Mouse (Mus musculus): ENCODE data around the gene Tm7sf3.
A peak's percentile ranks its signal among the peaks of the same experiment; 100 is the strongest.

Tm7sf3 gene

DNA sequence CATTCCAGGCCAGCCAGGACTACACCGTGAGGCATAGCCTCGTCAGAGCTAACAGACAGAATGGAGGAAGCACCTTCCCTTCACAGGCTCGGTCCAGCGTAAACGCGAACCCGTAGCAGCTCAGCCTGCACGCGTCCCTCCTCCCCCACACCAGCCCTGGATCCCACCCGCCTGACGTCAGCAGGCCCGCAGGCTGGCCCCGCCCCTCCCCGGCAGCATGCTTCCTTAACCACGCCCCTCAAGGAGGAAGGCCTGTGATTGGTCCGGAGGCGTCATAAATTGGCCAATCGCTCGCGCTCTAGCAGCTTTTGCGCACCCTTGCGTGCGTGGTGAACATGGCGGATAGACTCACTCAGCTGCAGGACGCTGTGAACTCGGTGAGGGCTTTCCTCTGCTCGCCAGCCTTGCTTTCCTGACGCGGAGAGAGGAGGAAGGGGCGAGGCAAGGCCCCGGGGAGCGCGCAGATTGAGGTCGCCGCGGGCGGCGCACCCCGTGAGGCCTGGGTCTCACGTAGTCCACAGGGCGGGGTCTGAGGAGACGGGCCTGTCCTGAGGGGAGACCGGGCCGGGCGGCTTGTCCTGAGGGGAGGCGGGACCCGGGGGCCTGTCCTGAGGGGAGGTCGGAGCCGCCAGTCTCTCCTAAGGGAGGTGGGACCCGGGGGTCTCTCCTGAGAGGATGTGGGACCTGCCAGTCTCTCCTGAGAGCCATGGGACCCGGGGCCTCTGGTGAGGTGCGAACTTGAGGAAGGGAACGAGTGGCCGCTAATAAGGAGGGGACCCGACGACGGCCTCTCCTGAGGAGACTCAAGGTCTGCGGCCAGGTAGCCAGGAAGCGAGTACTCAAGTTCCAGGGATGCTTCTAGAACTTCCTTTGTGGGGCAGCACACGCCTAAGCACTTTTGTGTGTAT lies at the start of gene Tm7sf3, which contains the start of gene Med21:
Gene Tm7sf3, minus strand, starts transcription at position 549 of the 908 bp plus-strand sequence.
Gene Med21, plus strand, starts transcription at position 272 of the 908 bp plus-strand sequence.
- peak; percentile 99 for DNase-seq

- DNase-seq: no peak
These were observed 46.2 kb upstream of the Tm7sf3 start for GRCm38 (mm10) chr6:146688861-146689260.

DNA sequence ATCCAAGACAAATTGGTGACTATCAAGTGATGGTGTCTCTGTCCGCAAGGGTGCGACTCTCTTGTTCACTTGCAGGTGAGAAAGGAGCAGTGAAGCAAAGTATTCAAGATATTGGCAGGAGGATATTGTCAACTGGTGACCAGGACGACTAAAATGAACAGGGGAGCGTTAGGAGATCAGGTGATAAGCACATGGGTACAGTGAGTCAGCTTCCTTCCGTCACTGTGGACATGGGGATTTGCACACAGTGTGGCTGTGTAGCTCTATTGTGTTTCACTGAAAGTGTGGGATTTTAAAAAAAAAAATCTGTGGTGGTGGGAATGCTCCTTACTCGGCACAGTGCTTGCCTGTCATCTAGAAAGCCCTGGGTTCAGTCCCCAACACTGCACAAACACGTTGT lies 45.4 kb upstream of the Tm7sf3 start:
- no peak for DNase-seq

GRCm38 (mm10) chr6:146686463-146687196 lies 44.0 kb upstream of the Tm7sf3 start:
- DNase-seq: peak; percentile 18

DNA sequence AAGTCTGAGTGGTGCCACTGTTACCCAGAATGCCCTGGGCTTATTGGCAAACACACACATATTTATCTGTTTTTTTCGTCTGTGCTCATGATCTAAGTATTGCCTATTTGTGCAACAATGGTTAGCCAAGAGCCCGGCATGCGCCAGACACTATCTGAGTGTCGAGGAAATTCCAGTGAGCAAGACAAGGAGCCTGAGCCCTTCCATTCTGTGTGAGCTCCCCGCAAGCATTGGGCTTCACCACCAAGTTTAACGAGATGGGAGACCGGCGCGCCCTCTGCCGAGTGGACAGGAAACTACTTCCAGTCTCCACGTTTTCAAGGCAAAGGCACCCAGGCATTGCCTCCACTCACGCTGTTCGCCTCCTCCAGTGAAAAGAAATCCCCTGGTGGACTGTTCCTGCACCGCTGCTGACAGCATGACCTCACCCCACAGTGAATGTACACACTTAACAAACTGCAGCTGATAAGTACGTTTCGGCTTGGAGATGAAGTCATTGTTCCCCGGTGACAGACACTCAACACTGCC lies 43.2 kb upstream of the Tm7sf3 start:
- peak; percentile 17 for DNase-seq

GRCm38 (mm10) chr6:146683881-146684280 lies 41.3 kb upstream of the Tm7sf3 start:
- no peak for DNase-seq

DNA sequence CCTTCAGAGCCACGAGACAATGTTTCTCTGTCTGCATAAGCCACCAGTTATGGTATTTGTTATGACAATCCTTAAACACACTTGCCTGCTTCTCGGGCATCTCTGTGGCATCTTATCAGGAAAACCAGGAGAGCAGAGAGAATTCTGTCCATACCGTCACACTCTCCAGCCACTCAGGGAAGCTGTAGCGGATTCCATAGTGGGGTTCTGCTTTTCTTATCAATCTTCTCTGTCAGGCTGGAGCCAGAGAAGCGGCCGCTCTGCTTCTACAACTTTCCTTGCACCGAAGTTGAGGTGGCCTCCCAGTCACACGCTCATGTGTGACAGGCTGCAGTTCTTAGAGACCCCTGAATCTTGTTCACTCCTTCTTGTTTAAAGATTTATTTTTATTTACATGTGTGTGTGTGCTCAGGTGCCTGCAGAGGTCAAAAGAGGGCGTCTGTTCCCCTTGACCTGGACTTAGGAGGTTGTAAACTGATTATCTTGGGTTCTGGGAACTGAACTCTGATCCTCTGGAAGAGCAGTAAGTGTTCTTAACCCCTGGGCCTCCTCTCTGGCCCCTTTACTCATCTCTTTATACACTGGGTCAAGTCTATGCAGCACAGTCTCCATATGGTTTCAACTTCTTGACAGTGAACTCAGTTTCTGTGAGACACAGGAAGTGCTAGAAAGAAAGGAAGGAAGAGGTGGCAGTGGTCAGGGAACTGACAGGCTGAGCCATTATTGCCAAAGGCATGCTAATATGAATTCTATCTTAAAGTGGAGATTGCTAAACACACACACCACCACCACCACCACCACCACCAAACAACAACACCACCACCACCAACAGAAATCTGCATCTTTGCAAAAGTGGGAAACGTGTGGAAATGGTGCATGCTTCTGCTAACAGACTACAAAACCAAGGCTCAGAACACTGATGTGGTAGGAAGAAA lies 35.8 kb upstream of the Tm7sf3 start:
- no peak for DNase-seq

DNA sequence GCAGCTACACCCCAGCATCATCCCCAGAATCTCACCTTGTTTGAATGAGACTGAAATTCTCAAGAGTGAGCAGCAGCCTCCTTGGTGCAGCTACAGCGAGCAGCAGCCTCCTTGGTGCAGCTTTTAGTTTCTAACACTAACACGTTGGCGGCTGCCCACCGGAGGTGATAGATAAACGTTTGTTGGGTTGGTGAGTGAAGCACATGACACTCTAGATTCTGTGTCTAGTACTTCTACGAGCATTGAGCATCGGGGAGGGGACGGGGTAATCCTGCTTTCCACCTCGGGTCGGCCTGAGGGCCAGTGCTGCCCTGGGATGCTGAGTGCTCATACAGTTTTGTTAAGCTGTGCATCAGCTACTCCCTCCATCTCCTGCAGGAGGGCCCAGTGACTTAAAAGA lies 34.3 kb upstream of the Tm7sf3 start:
- no peak for DNase-seq

DNA sequence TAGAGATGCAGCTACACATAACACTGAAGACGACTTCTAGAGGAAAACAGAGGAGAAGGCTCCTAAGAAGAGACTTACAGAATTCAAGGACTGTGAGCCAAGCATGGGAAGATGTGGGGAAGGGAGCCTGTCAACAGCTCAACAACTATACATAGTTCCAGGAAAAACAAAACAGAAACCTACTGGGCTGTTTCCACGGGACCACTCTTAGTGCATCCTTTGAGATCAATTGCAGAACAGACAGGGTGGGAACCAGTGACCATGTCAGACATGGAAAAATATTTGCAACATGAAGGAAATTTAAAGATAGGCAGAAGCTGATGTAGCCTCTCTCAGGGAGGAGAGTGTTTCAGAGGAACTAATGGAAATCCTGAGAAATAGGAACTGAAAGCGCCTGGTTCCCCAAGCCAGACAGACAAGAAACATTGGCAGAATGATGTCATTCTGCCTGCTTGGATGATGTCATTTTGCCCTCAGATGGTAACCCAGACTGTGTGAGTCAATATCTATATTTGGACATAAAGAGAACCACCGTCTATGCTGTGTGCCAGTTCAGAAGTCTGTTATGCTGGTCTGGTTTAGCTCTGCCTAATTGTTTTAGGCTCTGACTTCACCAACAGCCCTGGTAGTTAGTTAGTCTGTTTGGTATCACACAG lies 32.4 kb upstream of the Tm7sf3 start:
- DNase-seq: no peak

DNA sequence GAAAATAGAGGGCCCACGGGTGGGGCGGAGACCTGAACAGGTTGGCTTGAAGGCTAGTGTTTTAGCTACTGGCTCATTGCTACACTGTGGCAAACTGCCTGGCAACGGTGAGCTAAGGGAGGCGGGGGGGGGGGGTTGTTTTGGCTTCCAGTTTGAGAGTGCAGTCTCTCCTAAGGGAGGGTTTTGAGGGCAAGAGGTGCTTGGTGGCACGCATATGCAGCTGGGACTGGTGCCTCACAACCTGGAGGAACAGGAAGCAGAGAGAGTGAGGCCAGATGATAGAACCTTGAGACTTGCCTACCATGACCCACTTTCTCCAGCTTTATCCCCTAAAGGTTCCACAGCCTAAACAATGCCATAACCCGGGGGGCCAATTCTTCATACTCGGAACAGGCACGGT lies 31.8 kb upstream of the Tm7sf3 start:
- DNase-seq: no peak

DNA sequence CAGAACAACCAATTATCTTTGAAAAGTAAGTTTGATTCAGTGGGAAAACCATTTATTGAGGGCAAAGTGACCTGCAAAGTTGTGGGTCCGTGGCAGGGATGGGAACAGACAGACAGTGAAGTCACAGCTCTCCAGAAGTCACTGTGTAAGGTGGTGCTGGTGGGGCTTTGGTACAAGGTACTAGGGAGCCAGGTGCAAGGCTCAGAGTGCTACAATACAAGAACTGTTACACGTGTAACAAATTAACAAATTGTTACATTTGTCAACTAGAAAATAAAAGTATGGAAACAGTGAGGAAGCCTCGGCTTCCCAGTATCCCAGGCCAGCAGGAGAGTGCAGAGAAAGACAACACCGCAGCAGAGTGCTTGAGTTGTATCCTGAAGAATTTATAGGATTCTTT lies 31.1 kb upstream of the Tm7sf3 start:
- DNase-seq: no peak

- no peak for DNase-seq
These were observed 29.5 kb upstream of the Tm7sf3 start for GRCm38 (mm10) chr6:146672106-146672505.

- DNase-seq: no peak
These were observed 28.6 kb upstream of the Tm7sf3 start for GRCm38 (mm10) chr6:146670956-146671855.

GRCm38 (mm10) chr6:146668606-146669005 lies 26.0 kb upstream of the Tm7sf3 start:
- DNase-seq: no peak

DNA sequence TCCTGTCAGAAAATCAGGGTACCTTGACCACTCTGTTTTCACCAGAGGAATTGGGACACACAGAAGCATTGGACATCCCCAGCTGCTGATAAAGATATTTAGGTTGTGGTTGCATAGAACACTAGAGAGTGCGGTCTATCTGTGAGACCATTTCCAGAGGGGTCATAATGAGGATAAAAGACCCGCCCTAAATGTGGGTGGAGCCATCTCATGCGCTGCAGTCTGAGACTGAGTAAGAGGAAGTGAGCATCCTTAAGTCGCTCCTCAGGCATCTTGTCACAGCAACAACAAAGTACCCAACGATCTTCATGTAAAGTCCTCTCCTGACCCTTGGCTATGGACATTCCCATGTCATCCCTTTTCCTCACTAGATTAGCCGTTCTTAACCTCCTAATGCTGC lies 24.2 kb upstream of the Tm7sf3 start:
- no peak for DNase-seq

- DNase-seq: no peak
These were observed 22.8 kb upstream of the Tm7sf3 start for GRCm38 (mm10) chr6:146665408-146665807.

- no peak for DNase-seq
These were observed 22.3 kb upstream of the Tm7sf3 start for GRCm38 (mm10) chr6:146664917-146665316.

- DNase-seq: no peak
These were observed 21.5 kb upstream of the Tm7sf3 start for GRCm38 (mm10) chr6:146664116-146664515.

DNA sequence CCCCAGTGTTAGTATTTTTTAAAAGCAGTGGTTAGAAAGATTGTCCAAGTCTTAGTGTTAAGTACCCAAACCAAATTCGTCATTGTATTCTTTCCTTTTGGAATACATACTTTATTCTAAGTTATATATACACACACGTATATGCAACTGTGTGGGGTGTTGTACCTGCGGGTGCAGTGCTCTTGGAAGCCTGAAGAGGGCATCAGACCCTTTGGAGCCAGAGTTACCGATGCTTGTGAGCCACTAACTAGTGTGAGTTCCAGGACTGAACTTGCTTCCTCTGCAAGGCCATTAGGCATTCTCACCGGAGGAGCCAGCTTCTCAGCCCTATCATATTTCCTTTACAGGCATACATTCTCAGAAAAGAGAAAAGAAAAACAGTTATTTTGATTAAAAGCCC lies 20.1 kb upstream of the Tm7sf3 start:
- peak; percentile 51 for DNase-seq

DNA sequence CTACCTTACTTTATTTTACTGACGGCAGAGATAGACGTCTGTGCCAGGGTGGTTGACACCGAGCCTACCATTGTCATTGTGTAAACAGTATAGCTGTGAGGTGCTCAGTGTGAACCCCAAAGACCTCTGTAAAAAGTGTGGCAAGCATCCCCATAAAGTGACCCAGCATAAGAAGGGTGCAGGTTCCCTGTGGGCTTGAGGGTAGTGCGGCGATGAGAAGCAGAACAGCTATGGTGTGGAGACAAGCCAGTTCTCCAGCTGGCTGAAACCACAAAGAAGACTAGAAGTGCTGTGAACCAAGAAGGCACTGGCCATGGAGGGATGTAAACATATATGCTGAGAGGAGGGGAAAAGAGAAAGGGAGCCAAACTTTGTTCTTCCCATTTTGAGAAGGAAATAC lies 19.0 kb upstream of the Tm7sf3 start:
- no peak for DNase-seq

- no peak for DNase-seq
These were observed 18.0 kb upstream of the Tm7sf3 start for GRCm38 (mm10) chr6:146660591-146660990.

Data from liver (tissue).